Mouse (Mus musculus): ENCODE measurements around the gene Kcnk13.

Gene Kcnk13

GRCm38 (mm10) chr12:99964301-99965202 lies at the start of gene Kcnk13:
Kcnk13 (plus strand) TSS chr12:99964499.
- peak; percentile 76 for DNase-seq (ENCODE audit: low read depth)

- no peak for DNase-seq (ENCODE audit: low read depth)
These were observed 46.4 kb upstream of the Kcnk13 start for GRCm38 (mm10) chr12:99917800-99918427.

GRCm38 (mm10) chr12:99919636-99920035 lies 44.7 kb upstream of the Kcnk13 start:
- no peak for DNase-seq (ENCODE audit: low read depth)

GRCm38 (mm10) chr12:99921045-99921444 lies 43.3 kb upstream of the Kcnk13 start:
- no peak for DNase-seq (ENCODE audit: low read depth)

GRCm38 (mm10) chr12:99923131-99923606 lies 41.1 kb upstream of the Kcnk13 start:
- DNase-seq (ENCODE audit: low read depth), result no peak

- no peak for DNase-seq (ENCODE audit: low read depth)
These were observed 40.6 kb upstream of the Kcnk13 start for GRCm38 (mm10) chr12:99923703-99924102.

- DNase-seq (ENCODE audit: low read depth), result no peak
These were observed 36.0 kb upstream of the Kcnk13 start for GRCm38 (mm10) chr12:99928311-99928710.

- no peak for DNase-seq (ENCODE audit: low read depth)
These were observed 35.1 kb upstream of the Kcnk13 start for GRCm38 (mm10) chr12:99929160-99929559.

- no peak for DNase-seq (ENCODE audit: low read depth)
These were observed 32.1 kb upstream of the Kcnk13 start for GRCm38 (mm10) chr12:99932245-99932644.

- DNase-seq (ENCODE audit: low read depth), result no peak
These were observed 30.7 kb upstream of the Kcnk13 start for GRCm38 (mm10) chr12:99933630-99934029.

GRCm38 (mm10) chr12:99935403-99935802 lies 28.9 kb upstream of the Kcnk13 start:
- no peak for DNase-seq (ENCODE audit: low read depth)

GRCm38 (mm10) chr12:99938476-99938875 lies 25.8 kb upstream of the Kcnk13 start:
- DNase-seq (ENCODE audit: low read depth), result no peak

- no peak for DNase-seq (ENCODE audit: low read depth)
These were observed 25.1 kb upstream of the Kcnk13 start for GRCm38 (mm10) chr12:99939179-99939578.

GRCm38 (mm10) chr12:99940704-99941103 lies 23.6 kb upstream of the Kcnk13 start:
- no peak for DNase-seq (ENCODE audit: low read depth)

GRCm38 (mm10) chr12:99942441-99942840 lies 21.9 kb upstream of the Kcnk13 start:
- no peak for DNase-seq (ENCODE audit: low read depth)

GRCm38 (mm10) chr12:99952928-99953327 lies 11.4 kb upstream of the Kcnk13 start:
- peak; percentile 11 for DNase-seq (ENCODE audit: low read depth)

GRCm38 (mm10) chr12:99956411-99956810 lies 7.9 kb upstream of the Kcnk13 start:
- no peak for DNase-seq (ENCODE audit: low read depth)

GRCm38 (mm10) chr12:99958068-99959060 lies 5.9 kb upstream of the Kcnk13 start:
- no peak for DNase-seq (ENCODE audit: low read depth)

- no peak for DNase-seq (ENCODE audit: low read depth)
These were observed 5.0 kb upstream of the Kcnk13 start for GRCm38 (mm10) chr12:99959291-99959690.

- DNase-seq (ENCODE audit: low read depth), result no peak
These were observed 4.4 kb upstream of the Kcnk13 start for GRCm38 (mm10) chr12:99959930-99960329.

GRCm38 (mm10) chr12:99960675-99961074 lies 3.6 kb upstream of the Kcnk13 start:
- no peak for DNase-seq (ENCODE audit: low read depth)

Measured in naive thymus-derived CD4-positive, alpha-beta T cell, adult 2 months (primary cell).